Mouse (Mus musculus): ENCODE data around the gene Ddx3x.
A peak's percentile ranks its signal among the peaks of the same experiment; 100 is the strongest.
"Not testable (repeated sequence)": the region's sequence is repeated elsewhere in the genome, so short reads cannot be mapped to it uniquely, and the experiment has no call there.

Gene Ddx3x

GRCm38 (mm10) chrX:13280409-13281328, at the start of gene Ddx3x:
TSS of gene Ddx3x (plus strand) at chrX:13280970.
- peaks cover 30% of the 10 kb centered on the region for H3K36me3 ChIP-seq (ENCODE audit: insufficient read depth, low read length)
- peaks cover 29% of the 10 kb centered on the region for H3K4me1 ChIP-seq (replicated peaks; ENCODE audit: low read depth, low read length)
- TF ChIP-seq CTCF (conservative IDR thresholded peaks at IDR 0.05; ENCODE audit: low read length) (no peak), NANOG (IDR thresholded peaks at IDR 0.05; ENCODE audit: borderline replicate concordance, low read length) (no peak), POU5F1 (IDR thresholded peaks at IDR 0.05; ENCODE audit: borderline replicate concordance, low read length) (no peak)
- H3K27me3 ChIP-seq (ENCODE audit: insufficient read depth, low read length): no peaks in the 10 kb centered on the region
- peak within 1 kb of the TSS; percentile 90 for H3K4me3 ChIP-seq (replicated peaks; ENCODE audit: low read length)
- no peaks in the 10 kb centered on the region for H3K9me3 ChIP-seq (ENCODE audit: low read length)

- H3K27me3 ChIP-seq (ENCODE audit: insufficient read depth, low read length): no peaks in the 10 kb centered on the region
- no peaks in the 10 kb centered on the region for H3K36me3 ChIP-seq (ENCODE audit: insufficient read depth, low read length)
- peaks cover 33% of the 10 kb centered on the region for H3K4me1 ChIP-seq (replicated peaks; ENCODE audit: low read depth, low read length)
- TF ChIP-seq CTCF (conservative IDR thresholded peaks at IDR 0.05; ENCODE audit: low read length) (no peak), NANOG (IDR thresholded peaks at IDR 0.05; ENCODE audit: borderline replicate concordance, low read length) (no peak), POU5F1 (IDR thresholded peaks at IDR 0.05; ENCODE audit: borderline replicate concordance, low read length) (no peak)
- no peaks in the 10 kb centered on the region for H3K9me3 ChIP-seq (ENCODE audit: low read length)
- H3K4me3 ChIP-seq (replicated peaks; ENCODE audit: low read length): peak overlapping the region; percentile 32
These were observed 49.5 kb upstream of the Ddx3x start for GRCm38 (mm10) chrX:13231243-13231642.

- H3K4me1 ChIP-seq (replicated peaks; ENCODE audit: low read depth, low read length): peaks cover 33% of the 10 kb centered on the region
- H3K4me3 ChIP-seq (replicated peaks; ENCODE audit: low read length); H3K36me3 ChIP-seq (ENCODE audit: insufficient read depth, low read length); H3K9me3 ChIP-seq (ENCODE audit: low read length); H3K27me3 ChIP-seq (ENCODE audit: insufficient read depth, low read length): not testable (repeated sequence)
These were observed 47.9 kb upstream of the Ddx3x start for GRCm38 (mm10) chrX:13232834-13233233.

- peaks cover 33% of the 10 kb centered on the region for H3K4me1 ChIP-seq (replicated peaks; ENCODE audit: low read depth, low read length)
- H3K36me3 ChIP-seq (ENCODE audit: insufficient read depth, low read length): no peaks in the 10 kb centered on the region
- H3K27me3 ChIP-seq (ENCODE audit: insufficient read depth, low read length): no peaks in the 10 kb centered on the region
- no peaks in the 10 kb centered on the region for H3K9me3 ChIP-seq (ENCODE audit: low read length)
- no peak overlapping the region for H3K4me3 ChIP-seq (replicated peaks; ENCODE audit: low read length)
- no peak for TF ChIP-seq POU5F1 (IDR thresholded peaks at IDR 0.05; ENCODE audit: borderline replicate concordance, low read length)
These were observed 47.1 kb upstream of the Ddx3x start for GRCm38 (mm10) chrX:13233631-13234030.

- Histone ChIP-seq H3K4me1 (replicated peaks; ENCODE audit: low read depth, low read length) (peaks cover 39% of the 10 kb centered on the region), H3K27me3 (ENCODE audit: insufficient read depth, low read length) (no peaks in the 10 kb centered on the region), H3K4me3 (replicated peaks; ENCODE audit: low read length) (no peak overlapping the region), H3K9me3 (ENCODE audit: low read length) (no peaks in the 10 kb centered on the region), H3K36me3 (ENCODE audit: insufficient read depth, low read length) (no peaks in the 10 kb centered on the region)
- TF ChIP-seq CTCF (conservative IDR thresholded peaks at IDR 0.05; ENCODE audit: low read length) (no peak), NANOG (IDR thresholded peaks at IDR 0.05; ENCODE audit: borderline replicate concordance, low read length) (no peak), POU5F1 (IDR thresholded peaks at IDR 0.05; ENCODE audit: borderline replicate concordance, low read length) (no peak)
These were observed 46.1 kb upstream of the Ddx3x start for GRCm38 (mm10) chrX:13234709-13235108.

GRCm38 (mm10) chrX:13236100-13236568, 44.6 kb upstream of the Ddx3x start:
- H3K36me3 ChIP-seq (ENCODE audit: insufficient read depth, low read length): no peaks in the 10 kb centered on the region
- no peak for TF ChIP-seq CTCF (conservative IDR thresholded peaks at IDR 0.05; ENCODE audit: low read length)
- no peak for TF ChIP-seq POU5F1 (IDR thresholded peaks at IDR 0.05; ENCODE audit: borderline replicate concordance, low read length)
- TF ChIP-seq NANOG (IDR thresholded peaks at IDR 0.05; ENCODE audit: borderline replicate concordance, low read length): no peak

GRCm38 (mm10) chrX:13239455-13239854, 41.3 kb upstream of the Ddx3x start:
- H3K9me3 ChIP-seq (ENCODE audit: low read length): no peaks in the 10 kb centered on the region
- no peak overlapping the region for H3K4me3 ChIP-seq (replicated peaks; ENCODE audit: low read length)
- no peak for TF ChIP-seq NANOG (IDR thresholded peaks at IDR 0.05; ENCODE audit: borderline replicate concordance, low read length)
- no peaks in the 10 kb centered on the region for H3K36me3 ChIP-seq (ENCODE audit: insufficient read depth, low read length)
- H3K4me1 ChIP-seq (replicated peaks; ENCODE audit: low read depth, low read length): peaks cover 23% of the 10 kb centered on the region
- no peaks in the 10 kb centered on the region for H3K27me3 ChIP-seq (ENCODE audit: insufficient read depth, low read length)

More at GRCm38 (mm10) chrX:13236100-13236568, 44.6 kb upstream of the Ddx3x start:
- no peak overlapping the region for H3K4me3 ChIP-seq (replicated peaks; ENCODE audit: low read length)
- no peaks in the 10 kb centered on the region for H3K27me3 ChIP-seq (ENCODE audit: insufficient read depth, low read length)
- no peaks in the 10 kb centered on the region for H3K9me3 ChIP-seq (ENCODE audit: low read length)
- peaks cover 43% of the 10 kb centered on the region for H3K4me1 ChIP-seq (replicated peaks; ENCODE audit: low read depth, low read length)

GRCm38 (mm10) chrX:13240646-13241425, 39.9 kb upstream of the Ddx3x start:
- Histone ChIP-seq H3K27me3 (ENCODE audit: insufficient read depth, low read length) (no peaks in the 10 kb centered on the region), H3K4me3 (replicated peaks; ENCODE audit: low read length) (peak overlapping the region; percentile 77), H3K4me1 (replicated peaks; ENCODE audit: low read depth, low read length) (peaks cover 35% of the 10 kb centered on the region), H3K36me3 (ENCODE audit: insufficient read depth, low read length) (no peaks in the 10 kb centered on the region), H3K9me3 (ENCODE audit: low read length) (no peaks in the 10 kb centered on the region)
- TF ChIP-seq POU5F1 (IDR thresholded peaks at IDR 0.05; ENCODE audit: borderline replicate concordance, low read length) (no peak), CTCF (conservative IDR thresholded peaks at IDR 0.05; ENCODE audit: low read length) (no peak), NANOG (IDR thresholded peaks at IDR 0.05; ENCODE audit: borderline replicate concordance, low read length) (no peak)
